Mouse (Mus musculus) bone marrow, adult 2 months (tissue): ENCODE data around the gene Dapk2.

Source experiments
- CTCF ChIP-seq: fragments of 200-500 bp; IDR thresholded peaks from 2 replicates; pipeline ENCODE4 v1.5.1; 2011; ENCODE audit warnings: low read length, control low read depth; ENCODE audit not compliant: control insufficient read depth, insufficient read depth
- POLR2A ChIP-seq: fragments of 200-500 bp; IDR thresholded peaks from 2 replicates; pipeline ENCODE4 v1.6.1; 2011; ENCODE audit warnings: low read depth, mild to moderate bottlenecking, control low read depth, low read length, borderline replicate concordance; ENCODE audit not compliant: control insufficient read depth

DNA sequence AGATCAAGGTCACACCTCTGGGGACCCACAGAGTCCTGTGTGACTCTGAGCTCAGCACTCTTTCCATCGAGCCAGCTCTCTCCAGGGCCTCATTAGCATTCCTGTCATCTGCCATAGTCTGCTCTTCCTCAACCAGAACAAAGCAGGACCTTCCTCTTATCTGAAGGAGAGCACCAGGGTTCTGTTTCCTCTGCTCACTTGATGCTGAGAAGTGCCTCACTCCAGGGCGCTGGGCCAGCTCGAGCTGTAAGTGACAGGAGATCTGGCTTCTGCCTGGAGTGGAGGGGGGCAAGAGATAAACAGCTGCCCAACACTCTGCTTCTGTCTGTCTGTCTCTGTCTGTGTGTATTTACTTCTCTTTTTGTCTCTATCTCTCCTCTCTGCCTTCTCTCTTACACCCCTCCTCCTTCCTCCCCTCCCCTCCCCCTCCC is 137.0 kb downstream of the Dapk2 start:
- TF ChIP-seq POLR2A (no peak), CTCF (no peak)
